In the genomic region with DNA sequence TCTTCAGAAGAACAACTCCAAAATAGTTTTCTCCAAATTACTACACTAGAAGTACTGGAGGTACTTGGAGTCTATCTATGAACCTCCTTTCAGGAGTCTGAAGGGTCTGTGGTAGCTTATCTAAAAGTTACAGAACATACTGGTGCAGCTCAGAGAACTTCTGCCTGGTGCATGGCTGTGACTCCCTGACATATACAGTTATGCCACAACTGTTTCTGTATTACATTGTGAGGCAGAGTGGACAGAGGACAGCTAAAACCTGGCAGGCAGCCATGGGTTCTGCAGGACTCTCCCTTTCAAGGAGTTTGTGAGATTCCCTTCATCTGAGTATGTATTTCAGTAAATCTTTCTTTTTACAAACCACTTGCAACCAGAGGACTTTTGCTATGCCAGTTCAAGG, we compare ENCODE assay signal across 13 mouse cellular contexts. TPM values are rescaled to one million over a fixed set of nuclear protein-coding genes. Genes with fewer than 3 reads are reported as not detected.
DNase-seq lines count a peak whose midpoint lies in the region; ATAC-seq and TF ChIP-seq lines count a peak whose summit lies in the region.
"Had no signal": no experiment of that assay in that cellular context is flagged by ENCODE, and none has a peak within 500 bp of the region (broad histone marks: within the 10 kb centered on the region; RNA-seq: fewer than 3 reads in every experiment).

No protein-coding gene starts in this region.

- no peaks in the 10 kb centered on the region for H3K27me3 ChIP-seq in kidney, adult 2 months (replicated peaks; ENCODE audit: control insufficient read depth, insufficient read depth, low read length)
- H3K27me3 ChIP-seq in liver, embryonic 13.5 days: no peaks in the 10 kb centered on the region
- H3K27me3 ChIP-seq in forebrain, embryonic 12.5 days: no peaks in the 10 kb centered on the region
- H3K27me3 ChIP-seq: neural tube, embryonic 13.5 days had no signal

- intact Hi-C loops in left cerebral cortex, postnatal 10 days (cut with DNase I): no loop called here

- no peak overlapping the region for H3K4me2 ChIP-seq in liver, embryonic 13.5 days
- H3K4me2 ChIP-seq in forebrain, embryonic 12.5 days: no peak overlapping the region

- no peak overlapping the region for H3K27ac ChIP-seq in kidney, adult 2 months (ENCODE audit: insufficient read depth, low read depth, low read length)
- peak overlapping the region; percentile 30 for H3K27ac ChIP-seq in liver, embryonic 13.5 days
- H3K27ac ChIP-seq in forebrain, embryonic 12.5 days: no peak overlapping the region
- H3K27ac ChIP-seq: hindbrain, embryonic 14.5 days; neural tube, embryonic 13.5 days had no signal

- no peak for TF ChIP-seq CTCF in kidney, adult 2 months (conservative IDR thresholded peaks at IDR 0.05; ENCODE audit: insufficient read depth, insufficient read length, low read depth, low read length)

- peak; percentile 91 for ATAC-seq in liver, embryonic 13.5 days (ENCODE audit: low read depth)
- no peak for ATAC-seq in forebrain, embryonic 12.5 days (ENCODE audit: low FRiP score)

- no peak overlapping the region for H3K9ac ChIP-seq in liver, embryonic 13.5 days
- no peak overlapping the region for H3K9ac ChIP-seq in forebrain, embryonic 12.5 days
- H3K9ac ChIP-seq: hindbrain, embryonic 14.5 days had no signal

- TF ChIP-seq POLR2A in kidney, adult 2 months (IDR thresholded peaks at IDR 0.05; ENCODE audit: low read depth, low read length): no peak

- H3K36me3 ChIP-seq in kidney, adult 2 months (ENCODE audit: control insufficient read depth, insufficient read depth, low read length): no peaks in the 10 kb centered on the region
- no peaks in the 10 kb centered on the region for H3K36me3 ChIP-seq in liver, embryonic 13.5 days
- H3K36me3 ChIP-seq in forebrain, embryonic 12.5 days (replicated peaks): no peaks in the 10 kb centered on the region
- H3K36me3 ChIP-seq: neural tube, embryonic 13.5 days had no signal

- H3K4me3 ChIP-seq in kidney, adult 2 months (ENCODE audit: insufficient read depth, low read depth, low read length): no peak overlapping the region
- H3K4me3 ChIP-seq in liver, embryonic 13.5 days (replicated peaks): no peak overlapping the region
- H3K4me3 ChIP-seq in forebrain, embryonic 12.5 days (replicated peaks): no peak overlapping the region
- H3K4me3 ChIP-seq: neural tube, embryonic 13.5 days had no signal

- no peaks in the 10 kb centered on the region for H3K9me3 ChIP-seq in liver, embryonic 13.5 days (replicated peaks)
- no peaks in the 10 kb centered on the region for H3K9me3 ChIP-seq in forebrain, embryonic 12.5 days
- H3K9me3 ChIP-seq: neural tube, embryonic 13.5 days had no signal

- DNase-seq in adrenal gland, adult 2 months: peak; percentile 45
- DNase-seq in adrenal gland, postnatal 4 days (ENCODE audit: low spot score in 2 of 2): no peak
- peak; percentile 18 for DNase-seq in kidney, postnatal 10 days
- no peak for DNase-seq in kidney, adult 2 months
- peak; percentile 51 for DNase-seq in adrenal gland, postnatal 14 days
- peak; percentile 9 for DNase-seq in liver, embryonic 13.5 days
- DNase-seq in left cerebral cortex, postnatal 10 days (ENCODE audit: extremely low spot score in 1 of 2, low spot score in 2 of 2): no peak
- DNase-seq: embryo, embryonic 11 days; kidney, adult 18-20 months; thymus, adult 2 months had no signal

- H3K4me1 ChIP-seq in kidney, adult 2 months (ENCODE audit: control insufficient read depth, insufficient read depth, low read length): no peaks in the 10 kb centered on the region
- peaks cover 21% of the 10 kb centered on the region for H3K4me1 ChIP-seq in liver, embryonic 13.5 days (replicated peaks)
- peaks cover 10% of the 10 kb centered on the region for H3K4me1 ChIP-seq in forebrain, embryonic 12.5 days

RNA-seq across cellular contexts. Expression of gene Exoc3, which starts 38.0 kb away (rescaled TPM):
- total RNA-seq in adrenal gland, adult 2 months (2021): 10 to 100 TPM; 54.2 to 69.9 TPM
- 30.0 and 40.0 TPM in 2 replicates for polyA plus RNA-seq in adrenal gland, adult 2 months (2012; rRNA removed)
- total RNA-seq in adrenal gland, postnatal 4 days (2021): 10 to 100 TPM; 57.6 to 62.6 TPM
- 48.0 and 56.4 TPM in 2 replicates for polyA plus RNA-seq in kidney, adult 2 months (2012; rRNA removed)
- total RNA-seq in adrenal gland, postnatal 14 days (2021): 50.4 and 51.5 TPM in 2 replicates
- 33.3 and 35.7 TPM in 2 replicates for polyA plus RNA-seq in liver, embryonic 13.5 days (2015; fragmentation: Nextera tagmentation; extraction: Ambion mirVana)
- 80.6 and 87.3 TPM in 2 replicates for polyA plus RNA-seq in forebrain, embryonic 12.5 days (2016; fragmentation: Nextera tagmentation; extraction: Ambion mirVana)
- total RNA-seq in left cerebral cortex, postnatal 10 days (2021): 10 to 100 TPM; 69.9 to 70.3 TPM

RNA-seq across cellular contexts. Expression of gene Ahrr, which starts 45.6 kb away (rescaled TPM):
- 1 to 10 TPM in 1 of 2 experiments, under 1 TPM in 1; 0.81 to 1.9 TPM for total RNA-seq in adrenal gland, adult 2 months (2021)
- polyA plus RNA-seq in adrenal gland, adult 2 months (2012; rRNA removed): 1.1 and 1.6 TPM in 2 replicates
- 1 to 10 TPM; 2.3 to 2.4 TPM for total RNA-seq in adrenal gland, postnatal 4 days (2021)
- 0.55 and 0.65 TPM in 2 replicates for polyA plus RNA-seq in kidney, adult 2 months (2012; rRNA removed)
- 0.70 and 1.2 TPM in 2 replicates for total RNA-seq in adrenal gland, postnatal 14 days (2021)
- polyA plus RNA-seq in liver, embryonic 13.5 days (2015; fragmentation: Nextera tagmentation; extraction: Ambion mirVana): 0.13 TPM in 1 of 2 replicates, not detected in the other
- 1.4 and 2.0 TPM in 2 replicates for polyA plus RNA-seq in forebrain, embryonic 12.5 days (2016; fragmentation: Nextera tagmentation; extraction: Ambion mirVana)
- total RNA-seq in left cerebral cortex, postnatal 10 days (2021): under 1 TPM; 0.81 to 0.99 TPM

Comparison
In these comparisons a context has a peak if more than half of its experiments do, and no peak if none do; other contexts are left out.
1. DNase-seq: peak in adrenal gland, adult 2 months (single experiment), kidney, postnatal 10 days (single experiment), adrenal gland, postnatal 14 days (single experiment) and liver, embryonic 13.5 days (single experiment); none in adrenal gland, postnatal 4 days (0 of 2), kidney, adult 2 months (single experiment) and left cerebral cortex, postnatal 10 days (0 of 2).